Mouse (Mus musculus) C2C12 (cell line): ENCODE measurements at regions not wholly inside any gene's neighbourhood (a gene's known extent, or its start where the extent isn't known, plus 50 kb on each side); places are given as distances from the start of the nearest gene placed in this dataset.
A peak's percentile ranks its signal among the peaks of the same experiment; 100 is the strongest.

Source experiments
- H3K27me3 ChIP-seq: one replicate; pipeline ENCODE4 v1.6.1; 2011; ENCODE audit not compliant: control insufficient read depth, insufficient read depth, insufficient read length
- H3K36me3 ChIP-seq: one replicate; pipeline ENCODE4 v1.6.1; 2011; ENCODE audit not compliant: control insufficient read depth, insufficient read depth
- H3K4me3 ChIP-seq: one replicate; pipeline ENCODE4 v1.5.1; 2011; ENCODE audit warnings: mild to moderate bottlenecking, control low read depth; ENCODE audit not compliant: poor library complexity, insufficient read depth, severe bottlenecking
- H3K79me2 ChIP-seq: one replicate; pipeline ENCODE4 v1.6.1; 2011; ENCODE audit not compliant: control insufficient read depth, insufficient read depth
- H3K79me3 ChIP-seq: one replicate; pipeline ENCODE4 v1.6.1; 2011; ENCODE audit warnings: low read depth, control low read depth
- H3ac ChIP-seq: one replicate; pipeline ENCODE3; 2011; ENCODE audit warnings: low read depth; ENCODE audit not compliant: control insufficient read depth, insufficient read length
- CEBPB ChIP-seq: IDR thresholded peaks from one replicate; pipeline ENCODE4 v1.6.1; 2011; ENCODE audit warnings: low read depth, mild to moderate bottlenecking, control low read depth, moderate library complexity
- CTCF ChIP-seq: IDR thresholded peaks from one replicate; pipeline ENCODE4 v1.5.1; 2011; ENCODE audit not compliant: control insufficient read depth, insufficient read depth, insufficient read length
- FOSL1 ChIP-seq: IDR thresholded peaks from one replicate; pipeline ENCODE4 v1.8.0; 2011; ENCODE audit warnings: mild to moderate bottlenecking, low read length; ENCODE audit not compliant: poor library complexity, insufficient read depth, severe bottlenecking
- MAX ChIP-seq: IDR thresholded peaks from one replicate; pipeline ENCODE4 v1.6.1; 2011; ENCODE audit warnings: mild to moderate bottlenecking, control low read depth
- MYOD1 ChIP-seq: IDR thresholded peaks from one replicate; pipeline ENCODE4 v1.6.1; 2011; ENCODE audit warnings: low read depth; ENCODE audit not compliant: control insufficient read depth, insufficient read length
- MYOG ChIP-seq: IDR thresholded peaks from one replicate; pipeline ENCODE4 v1.6.1; 2011; ENCODE audit not compliant: control insufficient read depth, insufficient read length; ENCODE audit errors: extremely low read depth
- USF1 ChIP-seq: IDR thresholded peaks from one replicate; pipeline ENCODE4 v1.6.1; 2011; ENCODE audit warnings: low read depth, mild to moderate bottlenecking, control low read depth, moderate library complexity

DNA sequence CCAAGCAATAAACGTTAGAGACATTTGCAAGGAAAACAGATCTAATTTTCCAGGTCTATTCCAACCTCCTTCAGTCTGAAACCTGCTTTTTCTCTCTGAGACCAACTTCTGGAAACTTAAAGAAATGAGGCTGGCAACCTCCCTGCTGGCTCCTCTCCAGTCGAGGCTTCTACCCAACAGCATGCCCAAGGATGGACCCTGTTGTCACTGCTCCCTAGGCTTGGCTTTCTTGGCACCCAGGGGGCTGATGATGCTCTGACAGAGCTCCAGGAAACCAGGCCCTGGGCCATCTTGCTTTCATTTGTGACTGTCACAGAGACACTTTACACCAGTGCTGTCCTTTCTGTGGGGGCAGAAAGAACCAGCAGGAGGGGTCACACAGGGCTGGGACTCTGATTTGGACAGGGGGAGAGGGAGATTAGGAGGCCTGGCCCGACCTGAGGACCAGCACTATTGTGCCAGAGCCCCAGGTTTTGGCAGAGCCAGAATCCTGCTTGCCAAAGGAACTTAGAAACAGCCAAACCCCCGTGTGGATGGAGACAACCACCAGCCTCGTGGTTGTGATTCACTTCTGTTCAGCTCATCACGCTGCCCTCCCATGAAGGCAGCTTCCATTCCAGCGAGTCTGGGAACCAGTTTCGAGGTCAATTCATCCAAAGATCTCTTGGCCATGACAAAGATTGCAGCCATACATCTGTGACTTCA is 105.5 kb downstream of the Gm826 start:
- no peaks in the 10 kb centered on the region for H3K36me3 ChIP-seq
- H3K79me3 ChIP-seq: no peaks in the 10 kb centered on the region
- no peak overlapping the region for H3K4me3 ChIP-seq
- no peak overlapping the region for H3ac ChIP-seq
- H3K27me3 ChIP-seq: no peaks in the 10 kb centered on the region
- no peak for TF ChIP-seq CEBPB
- no peaks in the 10 kb centered on the region for H3K79me2 ChIP-seq

DNA sequence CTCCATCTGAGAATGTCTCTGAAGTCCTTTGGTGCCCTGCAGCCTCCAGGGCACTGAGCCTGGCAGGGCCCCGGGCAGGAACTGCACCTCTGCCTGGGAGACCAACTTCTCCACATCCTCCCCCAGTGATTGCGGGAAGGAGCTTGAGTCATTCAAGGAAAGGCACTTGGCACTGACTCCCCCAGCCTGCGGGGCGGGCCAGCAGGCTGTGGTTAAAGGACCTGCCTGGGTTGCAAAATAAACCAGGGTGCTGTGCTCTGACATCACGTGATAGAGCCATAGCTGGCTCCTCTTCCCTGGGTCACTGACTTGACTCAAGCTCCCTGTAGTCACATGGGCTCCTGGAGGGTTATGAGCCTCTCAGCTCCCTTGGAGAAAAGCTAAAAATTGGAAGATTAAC is 108.5 kb downstream of the Gm826 start:
- no peaks in the 10 kb centered on the region for H3K27me3 ChIP-seq
- H3ac ChIP-seq: no peak overlapping the region
- TF ChIP-seq MAX (no peak), CTCF (no peak), MYOG (no peak), USF1 (peak; percentile 80), MYOD1 (no peak), CEBPB (peak; percentile 23), FOSL1 (no peak)
- no peak overlapping the region for H3K4me3 ChIP-seq
- H3K79me3 ChIP-seq: no peaks in the 10 kb centered on the region
- no peaks in the 10 kb centered on the region for H3K79me2 ChIP-seq
- no peaks in the 10 kb centered on the region for H3K36me3 ChIP-seq

DNA sequence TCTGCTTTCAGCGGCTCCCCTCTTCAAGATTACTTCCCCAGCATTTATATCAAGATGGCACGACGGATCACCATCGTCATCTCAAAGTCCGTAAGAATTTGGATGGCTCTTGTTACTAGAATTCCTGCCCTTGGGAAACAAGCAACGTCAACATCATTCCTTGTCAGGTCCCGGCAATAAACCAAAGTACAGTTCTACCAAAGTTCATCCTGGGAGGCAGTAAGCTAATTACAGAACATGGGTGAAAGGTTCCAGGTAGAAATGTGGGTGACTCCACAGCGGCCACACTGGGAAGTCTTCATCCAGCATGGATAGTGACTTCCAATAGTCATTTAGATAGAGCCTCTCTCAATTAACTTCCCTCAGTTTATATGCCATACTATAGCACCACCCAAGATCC is 110.6 kb downstream of the Gm826 start:
- H3K79me2 ChIP-seq: no peaks in the 10 kb centered on the region
- no peak overlapping the region for H3ac ChIP-seq
- H3K27me3 ChIP-seq: no peaks in the 10 kb centered on the region
- H3K36me3 ChIP-seq: no peaks in the 10 kb centered on the region
- H3K79me3 ChIP-seq: no peaks in the 10 kb centered on the region
- H3K4me3 ChIP-seq: no peak overlapping the region
- no peak for TF ChIP-seq CEBPB
- TF ChIP-seq MYOD1: no peak
- TF ChIP-seq CTCF: no peak
- no peak for TF ChIP-seq USF1
- no peak for TF ChIP-seq MYOG
- no peak for TF ChIP-seq FOSL1

DNA sequence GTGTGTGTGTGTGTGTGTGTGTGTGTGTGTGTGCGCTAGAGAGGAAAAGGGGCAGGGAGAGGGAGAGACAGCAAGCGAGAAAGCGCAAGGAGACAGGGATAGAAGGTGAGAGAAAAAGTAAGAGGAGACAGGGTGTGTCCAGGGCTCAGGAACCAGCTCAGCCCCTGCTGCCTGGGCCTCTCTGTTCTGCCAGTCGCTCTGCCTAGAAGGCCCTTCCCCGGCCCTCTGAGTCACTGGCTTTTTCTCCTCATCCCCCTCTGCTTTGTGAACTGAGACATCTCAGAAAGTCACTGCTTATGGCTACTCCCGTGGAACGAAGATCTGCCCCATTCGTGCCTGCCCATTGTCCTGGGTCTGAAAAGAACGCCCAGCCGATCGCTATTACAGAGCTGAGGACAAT is 112.2 kb downstream of the Gm826 start:
- no peak for TF ChIP-seq CEBPB
- no peak for TF ChIP-seq MYOD1
- no peak for TF ChIP-seq USF1
- no peak for TF ChIP-seq CTCF
- TF ChIP-seq MAX: no peak
- no peak for TF ChIP-seq FOSL1
- no peak for TF ChIP-seq MYOG
- Histone ChIP-seq H3ac (no peak overlapping the region), H3K79me2 (no peaks in the 10 kb centered on the region), H3K36me3 (no peaks in the 10 kb centered on the region), H3K79me3 (no peaks in the 10 kb centered on the region), H3K4me3 (no peak overlapping the region), H3K27me3 (no peaks in the 10 kb centered on the region)

DNA sequence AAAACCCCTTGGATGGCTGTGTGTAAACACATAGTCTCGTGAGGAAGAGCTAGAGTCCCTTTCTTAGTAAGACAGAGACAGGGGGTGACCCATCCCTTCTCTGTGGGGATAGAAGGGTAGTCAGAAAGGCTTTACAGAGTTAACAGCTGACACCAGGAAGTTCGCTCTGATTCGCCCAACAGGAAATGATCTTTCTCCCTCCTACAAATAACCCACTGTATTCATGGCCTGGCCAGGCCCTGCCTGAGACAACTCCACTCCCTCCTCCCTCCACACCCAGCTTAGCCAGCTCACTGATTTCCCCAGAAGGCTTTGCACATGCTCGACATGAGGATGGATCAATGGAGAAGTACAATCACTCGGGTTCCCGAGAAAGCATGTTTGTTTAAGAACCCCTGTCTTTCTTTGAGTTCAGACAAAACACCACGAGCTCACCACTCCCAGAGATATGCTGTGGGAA is 113.4 kb downstream of the Gm826 start:
- Histone ChIP-seq H3ac (no peak overlapping the region), H3K36me3 (no peaks in the 10 kb centered on the region), H3K79me2 (no peaks in the 10 kb centered on the region), H3K4me3 (no peak overlapping the region), H3K27me3 (no peaks in the 10 kb centered on the region), H3K79me3 (no peaks in the 10 kb centered on the region)
- TF ChIP-seq USF1: no peak
- TF ChIP-seq MYOD1: no peak
- no peak for TF ChIP-seq CEBPB
- no peak for TF ChIP-seq MAX
- no peak for TF ChIP-seq CTCF
- no peak for TF ChIP-seq FOSL1
- no peak for TF ChIP-seq MYOG

DNA sequence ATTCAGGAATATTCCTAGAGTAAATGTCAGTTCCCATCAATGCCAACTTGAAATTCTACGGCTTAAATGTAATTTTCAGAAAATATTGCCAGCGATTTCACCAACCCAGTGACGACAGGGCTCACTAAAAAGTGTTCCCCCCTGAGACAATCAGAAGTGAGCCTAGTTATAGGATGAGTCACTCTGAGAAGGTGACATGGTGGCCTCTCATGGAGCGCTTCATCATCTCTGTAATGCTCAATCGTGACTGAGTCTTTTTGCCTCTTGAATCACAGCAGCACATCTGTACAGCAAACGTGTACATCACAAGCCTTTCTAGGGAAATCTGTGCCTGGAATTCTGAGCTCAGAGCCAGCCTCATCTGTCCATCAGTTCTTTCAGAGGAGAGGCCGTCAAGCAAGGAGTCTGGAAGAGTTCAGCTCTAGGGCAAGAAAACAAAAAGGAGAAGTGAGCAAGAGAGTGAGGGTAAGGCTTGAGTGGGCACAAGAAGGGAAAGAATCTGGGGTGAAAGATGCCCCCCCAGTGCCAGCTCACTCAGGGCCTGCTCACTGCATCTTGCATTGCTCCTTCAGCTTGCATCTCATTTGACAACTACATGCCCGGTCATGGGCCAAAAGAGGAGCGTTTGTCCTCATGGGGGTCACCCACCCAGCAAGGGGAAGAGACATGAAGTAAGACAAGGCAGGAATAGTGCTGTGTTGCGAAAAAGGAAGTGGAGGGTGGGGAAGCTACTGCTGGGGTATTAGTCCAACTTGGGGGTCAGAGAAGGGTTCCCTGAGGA is 119.7 kb downstream of the Gm826 start:
- no peaks in the 10 kb centered on the region for H3K79me3 ChIP-seq
- TF ChIP-seq CEBPB: no peak
- no peak for TF ChIP-seq FOSL1
- TF ChIP-seq USF1: no peak
- TF ChIP-seq CTCF: no peak
- TF ChIP-seq MYOG: no peak
- no peak for TF ChIP-seq MYOD1
- no peaks in the 10 kb centered on the region for H3K79me2 ChIP-seq

More for the DNA sequence above, 119.7 kb downstream of the Gm826 start:
- Histone ChIP-seq H3ac (no peak overlapping the region), H3K27me3 (no peaks in the 10 kb centered on the region), H3K36me3 (no peaks in the 10 kb centered on the region), H3K4me3 (no peak overlapping the region)
